Comparison of ENCODE assay signal across 9 mouse cellular contexts in genomic region chr2:34026566-34027360, GRCm38 (mm10).
DNase-seq lines count a peak whose midpoint lies in the region; ATAC-seq and TF ChIP-seq lines count a peak whose summit lies in the region.
"Had no signal": no experiment of that assay in that cellular context is flagged by ENCODE, and none has a peak within 500 bp of the region (broad histone marks: within the 10 kb centered on the region; RNA-seq: fewer than 3 reads in every experiment).

No protein-coding gene starts in this region.

- H3K36me3 ChIP-seq in E14TG2a.4 (ENCODE audit: insufficient read depth, low read length), result no peaks in the 10 kb centered on the region
- no peaks in the 10 kb centered on the region for H3K36me3 ChIP-seq in hindbrain, embryonic 10.5 days

- H3K4me3 ChIP-seq in E14TG2a.4 (replicated peaks; ENCODE audit: low read length), result no peak overlapping the region
- H3K4me3 ChIP-seq in hindbrain, embryonic 10.5 days, result no peak overlapping the region

- H3K27me3 ChIP-seq in E14TG2a.4 (ENCODE audit: insufficient read depth, low read length), result peaks cover 19% of the 10 kb centered on the region
- no peaks in the 10 kb centered on the region for H3K27me3 ChIP-seq in hindbrain, embryonic 10.5 days (ENCODE audit: insufficient read depth, poor library complexity, severe bottlenecking)

- H3K27ac ChIP-seq in hindbrain, embryonic 10.5 days, result peak overlapping the region; percentile 83

- H3K9me3 ChIP-seq in E14TG2a.4 (ENCODE audit: low read length), result peaks cover 3% of the 10 kb centered on the region
- peaks cover 5% of the 10 kb centered on the region; the same call in 1 of the 2 replicates for H3K9me3 ChIP-seq in hindbrain, embryonic 10.5 days

- DNase-seq in heart, adult 11 months, result peak; percentile 78
- DNase-seq in heart, postnatal 36 days, result no peak
- no peak for DNase-seq in hindbrain, embryonic 10.5 days (ENCODE audit: low spot score)
- DNase-seq in lung, postnatal 36 days, result peak; percentile 81
- DNase-seq in adrenal gland, postnatal 4 days (ENCODE audit: low spot score in 2 of 2), result no peak
- DNase-seq in frontal cortex, adult 2 months (ENCODE audit: extremely low spot score in 1 of 2, low spot score in 1 of 2), result no peak
- DNase-seq: adrenal gland, postnatal 25 days had no signal

- H3K4me1 ChIP-seq in E14TG2a.4 (replicated peaks; ENCODE audit: low read depth, low read length), result peaks cover 30% of the 10 kb centered on the region
- H3K4me1 ChIP-seq in hindbrain, embryonic 10.5 days (replicated peaks), result peaks cover 36% of the 10 kb centered on the region

- TF ChIP-seq CTCF in E14TG2a.4 (conservative IDR thresholded peaks at IDR 0.05; ENCODE audit: low read length), result peak; percentile 25

- WGBS in hindbrain, embryonic 10.5 days, result 78% methylated on average over 16 of the region's 16 CpGs

- ATAC-seq in CD4-positive, CD25-positive, alpha-beta regulatory T cell, adult 4 months, result no peak

- intact Hi-C loops in heart, postnatal 36 days (cut with DNase I), result no loop called here

Comparison
In these comparisons a context has a peak if more than half of its experiments do, and no peak if none do; other contexts are left out.
1. DNase-seq: peak in heart, adult 11 months (single experiment) and lung, postnatal 36 days (single experiment); none in heart, postnatal 36 days (0 of 2), hindbrain, embryonic 10.5 days (single experiment), adrenal gland, postnatal 4 days (0 of 2) and frontal cortex, adult 2 months (0 of 2).